Mouse (Mus musculus) T-helper 17 cell (primary cell): ENCODE measurements around the gene Dbp.
"Not testable (repeated sequence)": the region's sequence is repeated elsewhere in the genome, so short reads cannot be mapped to it uniquely, and the experiment has no call there.

ENCODE experiments used
- in situ Hi-C, 2 experiments: fragments of 300-600 bp; cut with MboI, MseI; formaldehyde crosslinking; loops; 1 replicate in 1 of 2; 2 replicates in 1 of 2; pipeline ENCODE4 v1.15.1; 2025; ENCODE audit warnings: high pct_unique_total_duplicates in 2 of 2

Dbp gene

GRCm38 (mm10) chr7:45704730-45705442, at the start of gene Dbp:
TSS of gene Dbp (plus strand) at chr7:45705088.
- in situ Hi-C loops: no loop called here

DNA sequence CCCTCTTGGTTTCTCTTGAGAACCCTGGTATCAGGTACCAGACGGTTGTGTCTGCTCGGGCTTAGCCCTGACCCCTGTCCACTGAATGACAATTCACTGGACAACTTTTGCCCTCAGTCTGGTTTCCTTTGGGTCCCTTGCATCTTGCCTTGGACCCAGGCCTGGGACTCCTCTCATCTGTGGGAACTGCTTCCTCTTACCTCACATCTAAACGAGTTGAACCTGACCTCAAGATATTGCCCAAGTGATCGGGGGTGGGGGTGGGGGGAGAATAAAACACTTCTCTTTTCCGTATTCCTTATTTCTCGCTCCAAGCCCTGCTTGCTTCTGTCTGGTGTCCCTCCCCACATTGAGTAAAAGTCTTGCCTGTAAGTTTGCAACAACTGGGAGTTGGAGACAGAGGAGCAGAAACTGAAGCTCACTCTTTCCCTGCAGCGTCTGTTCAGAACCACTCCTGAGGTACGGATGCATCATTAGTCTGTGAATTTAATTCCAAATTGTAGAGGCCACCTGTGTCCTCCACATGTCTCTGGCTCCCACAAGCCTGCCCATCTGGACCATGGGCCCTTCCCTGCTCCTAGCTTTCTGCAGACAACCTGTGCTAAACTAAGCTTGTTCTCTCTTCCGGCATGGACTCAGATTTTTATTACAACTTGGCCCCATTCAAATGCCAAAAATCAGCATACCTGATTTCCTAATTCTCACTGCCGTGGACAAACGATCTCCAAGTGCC, 44.0 kb upstream of the Dbp start:
- in situ Hi-C loops: no loop called here

DNA sequence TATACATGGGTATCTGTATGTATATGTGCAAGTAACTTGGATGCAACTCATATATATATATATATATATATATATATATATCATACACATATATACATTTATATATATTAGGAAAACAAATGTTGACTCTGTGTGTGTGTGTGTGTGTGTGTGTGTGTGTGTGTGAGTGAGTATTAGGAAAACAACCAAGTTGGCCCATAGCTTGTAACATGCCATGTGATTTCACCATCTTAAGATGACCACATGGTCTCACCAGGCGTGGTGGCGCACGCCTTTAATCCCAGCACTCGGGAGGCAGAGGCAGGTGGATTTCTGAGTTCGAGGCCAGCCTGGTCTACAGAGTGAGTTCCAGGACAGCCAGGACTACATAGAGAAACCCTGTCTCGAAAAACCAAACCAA, 43.2 kb upstream of the Dbp start:
- in situ Hi-C loops: not testable (repeated sequence)

- in situ Hi-C loops: no loop called here
Measured at GRCm38 (mm10) chr7:45665303-45666138, 39.4 kb upstream of the Dbp start.

GRCm38 (mm10) chr7:45666161-45666560, 38.7 kb upstream of the Dbp start, which contains the start of gene Fut2:
TSS of gene Fut2 (minus strand) at chr7:45666394.
- in situ Hi-C loops: no loop called here

- in situ Hi-C loops: no loop called here
Measured at GRCm38 (mm10) chr7:45667761-45668160, 37.1 kb upstream of the Dbp start.

DNA sequence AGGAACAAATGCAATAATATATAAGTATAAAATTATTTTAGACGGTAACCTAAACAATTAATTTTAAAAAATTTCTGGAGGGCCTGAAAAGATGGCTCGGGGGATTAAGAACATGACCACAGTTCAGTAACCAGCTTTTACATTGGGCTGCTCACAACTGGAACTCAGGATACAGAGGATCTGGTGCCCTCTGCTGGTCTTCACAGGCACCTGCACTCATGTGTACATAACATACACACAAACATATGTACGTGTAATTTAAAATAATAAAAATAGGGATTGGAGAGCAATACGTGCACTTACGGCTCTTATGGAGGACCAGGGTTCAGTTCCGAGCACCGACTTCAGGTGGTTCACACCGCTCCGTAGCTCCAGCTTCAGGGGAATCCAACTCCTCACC, 36.0 kb upstream of the Dbp start:
- in situ Hi-C loops: no loop called here

GRCm38 (mm10) chr7:45677627-45678295, 27.1 kb upstream of the Dbp start:
- in situ Hi-C loops: no loop called here

GRCm38 (mm10) chr7:45678513-45678912, 26.4 kb upstream of the Dbp start:
- in situ Hi-C loops: no loop called here

- in situ Hi-C loops: no loop called here
Measured at GRCm38 (mm10) chr7:45679966-45680621, 24.8 kb upstream of the Dbp start.

GRCm38 (mm10) chr7:45681046-45681736, 23.7 kb upstream of the Dbp start:
- in situ Hi-C loops: no loop called here

DNA sequence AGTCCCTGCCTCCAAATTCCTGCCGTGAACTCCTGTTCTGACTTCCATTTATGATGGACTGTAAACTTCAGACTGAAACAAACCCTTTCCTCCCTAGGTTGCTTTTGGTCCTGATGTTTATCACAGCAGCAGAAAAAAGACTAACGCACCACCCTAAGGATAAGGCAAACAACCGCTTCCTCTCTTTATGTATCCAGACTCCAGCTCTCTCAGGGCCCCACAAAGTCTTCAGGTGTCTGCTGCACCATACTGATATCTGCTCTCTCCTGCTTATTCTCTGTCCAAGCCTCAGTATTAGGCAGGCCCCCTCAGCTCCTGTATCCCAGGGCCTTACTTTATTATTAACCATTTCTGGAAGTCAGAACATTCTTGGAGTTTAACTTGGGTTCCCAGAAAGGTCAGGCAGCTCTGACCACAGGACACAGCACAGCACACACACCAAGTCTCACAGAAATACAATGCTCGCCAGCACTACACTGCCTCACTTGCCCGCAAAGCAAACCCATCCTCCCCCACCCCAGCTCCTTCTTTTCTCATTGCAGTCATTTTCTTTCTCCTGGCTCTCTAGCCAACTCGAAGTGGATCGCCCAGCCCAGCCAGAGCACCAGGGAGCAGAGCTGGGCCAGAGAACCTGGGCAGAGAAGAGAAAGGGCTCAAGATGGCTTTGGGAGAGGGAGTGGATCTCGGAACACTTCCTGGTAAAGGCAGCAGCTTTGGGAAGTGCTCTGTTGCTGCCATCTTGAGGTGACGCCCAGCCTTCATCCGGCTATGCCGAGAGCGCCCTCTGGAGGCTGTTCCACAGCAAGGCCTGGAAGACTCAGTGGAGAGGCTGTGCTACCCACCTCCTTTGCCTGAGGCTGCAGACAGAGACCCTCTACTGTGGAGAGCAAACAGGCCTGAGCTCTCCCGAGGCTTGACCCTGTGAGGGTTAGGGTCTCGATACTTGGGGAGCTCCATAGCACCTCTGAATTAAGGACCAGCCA, 22.5 kb upstream of the Dbp start:
- in situ Hi-C loops: no loop called here

DNA sequence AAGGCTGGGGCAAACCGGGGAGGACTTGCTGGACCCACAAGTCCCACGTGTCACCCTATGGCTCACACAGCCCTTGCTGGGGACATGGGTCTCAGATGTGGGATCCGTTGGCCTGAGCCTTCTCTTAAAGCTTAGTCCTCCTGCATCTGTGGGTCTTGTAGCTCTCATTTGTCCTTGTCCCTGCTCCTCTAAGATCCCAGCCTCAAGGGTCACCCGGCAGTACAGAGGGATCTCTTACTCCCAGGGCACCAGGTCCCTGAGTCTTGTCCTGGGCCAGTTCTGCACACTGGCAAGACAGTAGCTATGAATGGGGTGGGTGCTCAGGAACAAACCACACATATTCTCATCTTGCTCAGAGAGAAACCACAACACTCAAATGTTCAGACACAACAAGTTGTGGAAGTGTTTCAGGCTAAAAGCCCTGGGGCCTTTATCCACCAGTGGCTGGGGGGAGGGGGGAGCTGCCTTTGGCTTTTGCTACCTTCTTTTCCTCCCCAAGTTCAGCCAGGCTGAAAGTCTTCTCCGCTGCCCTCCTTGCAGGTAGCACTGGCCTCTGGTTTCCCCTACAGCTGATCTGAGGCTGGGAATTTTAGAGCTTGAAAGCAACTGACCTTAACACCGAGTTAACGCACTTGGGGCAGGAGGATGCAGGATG, 21.4 kb upstream of the Dbp start, which contains the start of gene Ntn5:
TSS of gene Ntn5 (plus strand) at position 627 of the 655 bp plus-strand sequence.
- in situ Hi-C loops: no loop called here

GRCm38 (mm10) chr7:45685811-45686210, 19.1 kb upstream of the Dbp start:
- in situ Hi-C loops: no loop called here

- in situ Hi-C loops: no loop called here
Measured at GRCm38 (mm10) chr7:45686841-45687240, 18.0 kb upstream of the Dbp start.

- in situ Hi-C loops: no loop called here
Measured at GRCm38 (mm10) chr7:45689099-45689498, 15.8 kb upstream of the Dbp start.

- in situ Hi-C loops: no loop called here
Measured at GRCm38 (mm10) chr7:45689800-45690199, 15.1 kb upstream of the Dbp start.

- in situ Hi-C loops: no loop called here
Measured at GRCm38 (mm10) chr7:45692364-45692763, 12.5 kb upstream of the Dbp start.
